Mouse (Mus musculus) adrenal gland, postnatal 25 days (tissue): ENCODE measurements around the gene Ptprn2. TPM values are rescaled to one million over a fixed set of nuclear protein-coding genes. Genes with fewer than 3 reads are reported as not detected.

ENCODE experiments used
- microRNA-seq, 2 experiments: library from miRNA; unstranded; fragments of <30 nt; microRNA quantifications; one replicate each; pipeline ENCODE4 v1.2.0; 2021
- total RNA-seq: library from RNA; stranded (reverse); gene quantifications from 2 replicates; pipeline ENCODE4 v1.2.3, GENCODE M21; 2021

Gene Ptprn2
- total RNA-seq, 1 experiment from 2014 or later = 21.7 TPM

Small RNA genes lying within 50 kb of the gene (microRNA-seq; reads per million reads assigned to microRNA genes)
- gene Mir153 = 58.7 to 75.0 reads per million in 2 experiments

Other genes starting within 250 kb of the Ptprn2 start
- 11.4 and 14.1 TPM in 2 replicates for gene Wdr60, start 222.7 kb upstream of the Ptprn2 start, total RNA-seq
- not detected in 2 replicates for gene Gm11027, start 210.3 kb upstream of the Ptprn2 start, total RNA-seq
- gene Esyt2, start 204.5 kb upstream of the Ptprn2 start, total RNA-seq = 60.9 and 71.7 TPM in 2 replicates
- gene Ncapg2, start 80.3 kb upstream of the Ptprn2 start, total RNA-seq = 10.8 and 14.1 TPM in 2 replicates